Mouse (Mus musculus) heart, postnatal 10 days (tissue): ENCODE measurements around the gene Prpsap2. TPM values are rescaled to one million over a fixed set of nuclear protein-coding genes. Genes with fewer than 3 reads are reported as not detected.
A peak's percentile ranks its signal among the peaks of the same experiment; 100 is the strongest.
"Not testable (repeated sequence)": the region's sequence is repeated elsewhere in the genome, so short reads cannot be mapped to it uniquely, and the experiment has no call there.

Experiments used
- DNase-seq, 2 experiments: peaks; one replicate each; pipeline ENCODE4 v3.0.0; 2021
- intact Hi-C: fragments of 180-260 bp; cut with DNase I; formaldehyde crosslinking; loops from one replicate; pipeline ENCODE4 v1.15.1; 2025
- total RNA-seq, 2 experiments: library from RNA; stranded (reverse); gene quantifications; 2 replicates each; pipeline ENCODE4 v1.2.3; 2021

Gene Prpsap2
- total RNA-seq = 1 to 10 TPM; 8.5 to 9.6 TPM

- DNase-seq = peak; percentile 98 to 100
- intact Hi-C loops = no loop called here
Observed at GRCm38 (mm10) chr11:61761584-61762407, at the start of gene Prpsap2. Gene Prpsap2 (minus strand): TSS chr11:61762088.

GRCm38 (mm10) chr11:61809793-61810192, 47.9 kb upstream of the Prpsap2 start:
- no peak for DNase-seq
- intact Hi-C loops = no loop called here

DNA sequence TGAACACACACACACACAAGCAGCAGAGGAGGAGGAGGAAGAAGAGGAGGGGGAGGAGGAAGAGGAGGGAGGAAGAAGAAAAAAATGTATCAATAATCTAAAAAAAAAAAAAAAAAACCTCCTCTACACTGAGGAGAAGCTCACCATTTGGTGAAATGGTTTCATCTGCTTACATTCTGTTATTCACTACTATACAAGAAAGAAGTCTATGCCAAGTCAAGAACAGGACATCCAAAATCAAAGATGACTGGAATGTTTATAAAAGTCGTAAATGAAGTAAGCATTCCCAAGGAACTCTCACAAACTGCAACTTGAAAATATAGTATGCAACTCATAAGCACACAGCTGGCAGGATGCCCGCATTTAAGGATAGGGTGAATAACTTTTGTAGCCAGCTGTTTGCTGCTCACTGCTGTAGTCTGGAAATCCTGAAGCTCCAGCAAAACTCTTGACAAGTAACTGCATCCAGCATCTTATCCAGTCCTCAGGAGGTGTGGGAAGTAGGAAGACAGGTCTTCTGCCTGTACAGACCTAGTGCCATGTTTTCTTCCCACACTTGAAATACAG, 46.7 kb upstream of the Prpsap2 start:
- intact Hi-C loops = no loop called here
- no peak for DNase-seq

DNA sequence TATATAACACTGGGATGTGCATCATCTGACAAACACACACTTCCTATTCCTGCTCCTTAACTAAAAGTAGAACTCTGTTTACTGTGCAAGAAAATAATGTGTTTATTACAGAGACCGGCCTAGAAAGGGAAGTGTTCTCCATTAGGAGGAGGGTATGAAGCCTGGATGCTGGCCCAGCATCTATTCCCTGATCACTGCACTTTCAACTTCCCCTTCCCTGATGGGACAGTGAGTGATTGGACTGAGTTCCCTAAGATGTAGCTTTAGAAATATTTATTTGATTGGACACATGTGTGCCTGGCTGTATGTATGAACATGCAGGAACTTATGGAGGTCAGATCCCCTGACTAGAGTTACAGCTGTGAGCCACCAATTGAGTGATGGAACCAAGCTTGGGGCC, 31.6 kb upstream of the Prpsap2 start:
- intact Hi-C loops = no loop called here
- DNase-seq = no peak

DNA sequence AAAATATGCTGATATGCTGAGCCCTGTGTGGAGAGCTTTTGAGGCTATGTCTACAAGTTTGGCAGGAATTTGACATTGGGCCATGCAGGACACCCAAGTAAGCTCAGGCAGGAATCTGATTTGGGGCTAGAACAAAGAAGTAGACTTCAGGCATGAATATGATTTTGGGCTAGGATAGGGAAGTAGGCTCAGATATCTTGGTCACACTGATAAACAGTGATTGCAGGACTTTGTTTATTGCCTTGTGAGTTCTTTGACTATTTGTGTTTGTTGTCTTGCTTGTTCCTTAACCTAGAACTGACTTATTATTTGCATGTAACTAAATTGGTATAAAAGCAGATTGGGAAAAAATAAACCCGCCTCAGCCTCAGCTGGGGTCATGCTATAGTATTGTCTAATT, 26.7 kb upstream of the Prpsap2 start:
- intact Hi-C loops = no loop called here
- DNase-seq = no peak

- DNase-seq, intact Hi-C loops: not testable (repeated sequence)
Observed at GRCm38 (mm10) chr11:61782526-61782925, 20.6 kb upstream of the Prpsap2 start.

DNA sequence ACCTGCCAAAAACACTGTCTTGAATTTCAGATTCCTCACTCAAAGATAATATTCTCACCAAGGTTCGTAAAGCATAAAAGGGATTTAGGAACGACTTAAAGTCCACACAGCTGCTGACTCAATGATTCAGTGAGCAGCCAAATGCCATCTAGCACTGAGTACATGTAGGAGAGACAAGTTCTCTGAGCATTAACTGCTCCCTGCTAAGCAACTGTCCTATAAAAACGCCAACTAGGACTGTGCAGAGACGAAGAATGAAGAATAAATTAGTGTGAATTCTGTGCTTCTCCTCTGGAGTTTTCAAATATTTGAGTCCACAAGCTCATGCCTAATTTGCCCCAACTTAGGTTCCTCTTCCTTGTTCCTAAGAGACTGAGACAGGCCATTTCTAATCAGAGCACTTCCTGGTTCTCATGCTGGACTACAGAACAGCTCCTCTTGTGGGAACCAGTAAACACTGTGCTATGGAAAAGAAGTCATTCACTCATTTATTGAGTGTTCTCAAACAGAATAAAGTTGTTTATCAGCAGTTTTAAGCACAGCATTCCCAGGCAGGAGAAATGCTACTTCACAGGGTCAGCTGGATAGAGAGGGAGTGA, 12.8 kb upstream of the Prpsap2 start:
- DNase-seq = no peak
- intact Hi-C loops = no loop called here

DNA sequence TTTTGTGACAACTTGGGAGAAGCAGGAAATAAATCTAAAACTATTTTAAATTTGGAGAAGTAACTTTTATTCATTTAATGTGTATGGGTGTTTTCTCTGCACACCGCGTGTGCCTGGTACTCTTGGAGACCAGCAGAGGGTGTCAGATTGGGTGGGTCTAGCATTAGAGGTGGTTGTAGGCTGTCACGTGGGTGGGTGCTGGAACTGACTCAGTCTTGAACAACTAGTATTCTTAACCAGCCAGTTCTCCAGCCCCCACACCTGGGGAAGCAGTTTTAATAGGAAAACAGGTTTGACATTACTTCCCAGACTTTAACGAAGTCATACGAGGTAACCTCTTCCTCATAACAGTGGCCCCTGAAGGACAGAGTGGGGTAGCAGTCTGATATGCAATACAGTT, 1.4 kb downstream of the Prpsap2 start:
- DNase-seq = no peak
- intact Hi-C loops = no loop called here

GRCm38 (mm10) chr11:61757151-61757550, 4.7 kb downstream of the Prpsap2 start:
- intact Hi-C loops = no loop called here
- DNase-seq = no peak

DNA sequence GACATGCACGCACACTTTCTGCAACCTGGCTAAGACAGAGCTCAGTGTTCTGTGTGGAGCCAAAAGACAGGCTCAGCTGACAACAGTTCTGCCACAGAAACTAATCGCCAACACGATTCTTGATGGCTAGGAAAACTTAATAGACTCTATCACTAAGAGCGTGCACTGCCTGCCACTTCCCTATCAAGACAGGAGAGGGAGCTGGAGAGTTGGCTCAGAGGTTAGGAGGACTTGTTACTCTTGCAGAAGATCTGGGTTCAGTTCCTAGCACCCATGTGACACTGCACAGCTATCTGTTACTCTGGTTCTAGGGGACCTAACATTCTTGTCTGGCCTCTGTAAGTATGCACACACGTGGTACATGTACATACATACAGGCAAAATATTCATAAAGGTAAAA, 10.3 kb downstream of the Prpsap2 start:
- DNase-seq = no peak
- intact Hi-C loops = no loop called here

DNA sequence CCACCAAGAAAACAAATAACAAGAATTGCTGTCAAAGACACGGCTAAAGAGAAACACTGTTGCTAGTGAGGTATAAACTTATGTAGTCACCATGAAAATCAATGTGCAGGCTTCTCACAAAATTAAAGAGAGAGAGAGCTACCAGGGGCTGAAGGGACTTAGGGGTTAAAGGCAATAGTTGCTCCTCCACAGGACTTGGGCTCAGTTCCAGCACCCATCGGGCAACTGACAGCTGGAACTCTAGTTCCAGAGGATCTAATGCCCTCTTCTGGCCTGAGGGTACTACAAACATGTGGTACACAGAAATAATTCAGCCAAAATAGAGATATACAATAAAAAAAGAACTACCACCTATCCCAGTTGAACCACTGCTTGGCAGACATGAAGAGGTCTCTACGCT, 14.7 kb downstream of the Prpsap2 start:
- intact Hi-C loops = no loop called here
- DNase-seq = no peak

DNA sequence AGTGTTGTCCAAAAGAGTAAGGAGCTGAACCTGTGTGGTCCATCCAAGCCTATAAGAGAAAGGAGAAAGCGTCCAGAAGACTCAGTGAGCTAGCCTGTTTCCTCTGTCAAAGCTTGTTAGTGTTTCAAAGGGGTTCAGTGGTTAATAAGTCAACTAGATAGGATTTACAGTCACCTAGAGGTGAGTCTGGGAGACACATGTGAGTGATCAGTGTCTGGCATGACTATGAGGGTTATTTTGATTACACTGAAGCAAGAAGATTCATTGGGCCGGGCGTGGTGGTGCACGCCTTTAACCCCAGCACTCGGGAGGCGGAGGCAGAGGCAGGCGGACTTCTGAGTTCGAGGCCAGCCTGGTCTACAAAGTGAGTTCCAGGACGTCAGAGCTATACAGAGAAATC, 16.1 kb downstream of the Prpsap2 start:
- no peak for DNase-seq
- intact Hi-C loops = no loop called here

DNA sequence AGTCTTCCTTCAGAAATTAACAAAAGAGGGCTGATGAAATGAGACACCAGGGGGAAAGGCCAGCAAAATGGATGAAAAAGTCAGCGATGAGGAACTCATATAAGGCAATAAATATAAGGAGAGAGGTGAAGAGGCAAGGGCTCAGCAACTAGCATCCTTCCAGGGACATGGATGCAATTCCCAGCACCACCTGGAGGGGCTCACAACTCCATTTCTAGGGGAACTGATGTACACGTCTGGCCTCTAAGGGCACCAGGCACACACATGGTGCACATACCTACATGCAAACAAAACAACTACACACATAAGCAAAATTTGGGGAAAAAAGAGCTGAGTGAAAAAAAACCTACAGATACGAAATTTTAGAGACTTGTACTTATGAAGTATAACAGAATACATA, 17.4 kb downstream of the Prpsap2 start:
- no peak for DNase-seq
- intact Hi-C loops = no loop called here

DNA sequence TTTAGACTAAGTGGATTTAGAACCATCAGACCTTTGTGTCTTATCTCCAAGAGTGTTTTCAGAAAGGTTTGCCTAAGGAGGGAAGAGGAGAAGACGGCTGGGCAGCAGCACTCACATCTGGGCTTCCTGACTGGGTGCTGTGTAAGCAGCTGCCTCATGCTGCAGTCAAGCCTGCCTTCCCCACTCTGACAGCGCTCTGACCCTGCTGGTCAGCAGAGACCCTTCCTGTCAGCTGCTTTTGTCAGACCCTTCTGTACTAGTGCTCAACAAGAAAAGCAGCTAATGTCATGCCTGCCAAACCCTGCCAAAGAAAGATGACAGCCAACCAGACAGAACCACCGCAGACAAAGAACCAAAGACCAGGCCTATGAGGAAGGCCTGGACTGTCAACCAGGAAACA, 18.1 kb downstream of the Prpsap2 start:
- intact Hi-C loops = no loop called here

GRCm38 (mm10) chr11:61740500-61740899, 21.4 kb downstream of the Prpsap2 start:
- DNase-seq = no peak
- intact Hi-C loops = no loop called here

More for the DNA sequence above, 18.1 kb downstream of the Prpsap2 start:
- no peak for DNase-seq

GRCm38 (mm10) chr11:61737290-61737689, 24.6 kb downstream of the Prpsap2 start:
- intact Hi-C loops = no loop called here
- DNase-seq = no peak

GRCm38 (mm10) chr11:61732672-61733071, 29.2 kb downstream of the Prpsap2 start:
- no peak for DNase-seq
- intact Hi-C loops = no loop called here

DNA sequence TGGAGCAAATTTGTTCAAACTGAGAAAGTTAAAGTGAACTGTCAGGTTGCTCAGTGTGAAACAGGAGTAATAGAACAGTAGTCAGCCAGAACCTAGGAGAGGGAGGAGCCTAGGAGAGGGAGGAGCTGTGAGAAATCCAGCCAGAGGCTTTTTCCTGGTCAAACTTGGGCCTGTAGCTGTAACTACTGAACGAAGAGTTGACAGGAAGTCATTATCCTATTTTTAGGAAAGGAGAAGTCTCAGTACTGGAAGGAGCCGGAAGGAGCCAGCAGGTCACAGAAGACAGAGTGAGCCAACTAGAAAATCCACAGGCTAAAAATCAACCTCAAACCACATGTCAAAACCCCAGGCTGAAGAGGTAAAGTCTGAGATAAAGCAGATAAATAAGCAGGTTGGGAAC, 33.9 kb downstream of the Prpsap2 start:
- intact Hi-C loops = no loop called here
- peak; percentile 28 to 36 for DNase-seq

DNA sequence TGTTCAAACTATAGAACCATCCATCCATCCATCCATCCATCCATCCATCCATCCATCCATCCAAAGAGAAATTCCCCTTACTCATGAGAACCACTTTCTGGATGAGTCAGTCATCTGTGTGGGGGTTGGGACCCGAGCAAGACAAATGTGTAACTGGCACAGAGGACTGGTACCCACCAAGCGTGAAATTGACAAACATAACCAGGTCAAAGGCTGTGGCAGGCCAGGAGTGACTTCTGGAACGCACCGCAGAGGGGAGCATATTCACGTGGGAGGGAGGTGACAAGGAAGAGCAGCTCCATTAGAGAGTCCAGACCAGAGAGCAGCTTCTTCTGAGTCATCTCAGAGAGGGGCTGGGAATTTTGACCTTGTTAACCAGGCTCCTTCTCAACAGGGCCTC, 39.8 kb downstream of the Prpsap2 start:
- no peak for DNase-seq
- intact Hi-C loops = no loop called here

DNA sequence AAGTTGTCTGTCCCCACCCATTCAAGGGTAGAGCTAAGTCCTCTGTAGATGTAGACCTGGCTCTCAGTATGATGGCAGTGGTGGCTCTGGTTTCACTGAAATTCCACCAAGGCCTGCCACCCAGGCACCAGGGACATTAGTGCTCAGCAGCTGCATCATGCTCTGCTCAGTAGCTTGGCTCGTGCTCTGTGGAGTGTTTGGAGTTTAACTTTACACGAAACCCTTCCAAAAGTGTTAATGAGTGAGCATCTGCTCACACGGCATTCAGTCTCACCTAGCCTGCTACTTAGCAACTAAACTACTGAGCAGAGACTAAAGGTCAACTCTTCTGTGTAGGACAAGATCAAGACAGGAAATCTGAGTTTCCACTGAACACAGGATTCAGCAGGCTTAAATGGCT, 41.3 kb downstream of the Prpsap2 start, which contains the start of gene Slc5a10:
Gene Slc5a10 (minus strand): TSS at position 191 of the 400 bp plus-strand sequence.
- intact Hi-C loops = no loop called here
- no peak for DNase-seq

DNA sequence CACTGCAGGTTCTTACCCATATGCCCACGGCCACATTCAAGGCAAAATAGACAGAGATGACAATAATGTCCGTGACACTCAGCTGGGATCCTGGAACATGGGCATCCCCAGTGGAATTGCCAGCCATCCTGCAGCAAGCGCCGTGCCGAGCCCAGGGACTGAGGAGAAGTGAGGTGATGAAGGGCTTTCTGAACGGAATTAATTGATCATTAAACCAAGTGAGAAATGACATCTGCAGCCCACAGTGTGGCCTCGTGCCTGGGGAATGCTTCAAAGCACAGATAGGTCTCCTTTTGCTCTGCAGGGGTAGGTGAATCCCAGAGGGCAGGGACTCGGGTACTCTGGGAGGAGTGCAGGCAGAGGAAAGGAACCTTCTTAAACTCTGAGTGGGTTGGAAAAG, 42.1 kb downstream of the Prpsap2 start:
- intact Hi-C loops = loop anchor here (5.0 kb wide), 1 partner anchor 373 kb away; no protein-coding TSS in a partner anchor
- DNase-seq = no peak

DNA sequence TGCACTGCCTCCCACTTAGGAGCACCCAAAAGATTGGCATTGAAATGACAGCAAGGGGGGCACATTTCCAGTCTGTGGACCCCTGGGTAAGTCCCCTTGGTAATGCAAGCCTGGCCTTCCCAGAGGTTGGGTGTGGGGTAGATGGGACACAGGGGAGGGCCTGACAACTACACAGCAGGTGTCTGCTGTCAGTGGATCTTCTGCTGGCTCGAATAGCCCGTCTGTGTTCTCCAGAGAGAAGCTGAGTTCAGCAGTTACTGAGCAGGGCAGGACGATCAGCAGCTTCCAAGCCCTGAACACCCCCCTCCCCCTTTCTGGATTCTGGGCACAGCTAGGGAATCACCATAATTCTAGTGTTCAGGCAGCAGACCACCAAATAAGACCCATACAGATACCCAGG, 42.5 kb downstream of the Prpsap2 start:
- intact Hi-C loops = loop anchor here (5.0 kb wide), 1 partner anchor 372 kb away; no protein-coding TSS in a partner anchor
- no peak for DNase-seq
